Mouse (Mus musculus): Measurements from ENCODE around the gene Hvcn1.
A peak's percentile ranks its signal among the peaks of the same experiment; 100 is the strongest.

The Hvcn1 gene

GRCm38 (mm10) chr5:122221085-122221484 lies 14.5 kb downstream of the Hvcn1 start:
- TF ChIP-seq POU5F1 (IDR thresholded peaks at IDR 0.05; ENCODE audit: borderline replicate concordance, low read length) (no peak), NANOG (IDR thresholded peaks at IDR 0.05; ENCODE audit: borderline replicate concordance, low read length) (no peak), CTCF (conservative IDR thresholded peaks at IDR 0.05; ENCODE audit: low read length) (no peak)
- H3K4me1 ChIP-seq (replicated peaks; ENCODE audit: low read depth, low read length): peaks cover 77% of the 10 kb centered on the region
- peaks cover 70% of the 10 kb centered on the region for H3K36me3 ChIP-seq (ENCODE audit: insufficient read depth, low read length)
- H3K27me3 ChIP-seq (ENCODE audit: insufficient read depth, low read length): no peaks in the 10 kb centered on the region
- no peak overlapping the region for H3K4me3 ChIP-seq (replicated peaks; ENCODE audit: low read length)
- no peaks in the 10 kb centered on the region for H3K9me3 ChIP-seq (ENCODE audit: low read length)

- Histone ChIP-seq H3K27me3 (ENCODE audit: insufficient read depth, low read length) (no peaks in the 10 kb centered on the region), H3K36me3 (ENCODE audit: insufficient read depth, low read length) (peaks cover 58% of the 10 kb centered on the region), H3K9me3 (ENCODE audit: low read length) (0 out of 2 replicates have a peak, but pooled peaks cover 7% of the 10 kb centered on the region), H3K4me3 (replicated peaks; ENCODE audit: low read length) (no peak overlapping the region), H3K4me1 (replicated peaks; ENCODE audit: low read depth, low read length) (peaks cover 69% of the 10 kb centered on the region)
- TF ChIP-seq CTCF (conservative IDR thresholded peaks at IDR 0.05; ENCODE audit: low read length) (no peak), POU5F1 (IDR thresholded peaks at IDR 0.05; ENCODE audit: borderline replicate concordance, low read length) (no peak), NANOG (IDR thresholded peaks at IDR 0.05; ENCODE audit: borderline replicate concordance, low read length) (no peak)
These were observed 17.7 kb downstream of the Hvcn1 start for GRCm38 (mm10) chr5:122224291-122224690.

- H3K36me3 ChIP-seq (ENCODE audit: insufficient read depth, low read length): peaks cover 44% of the 10 kb centered on the region
These were observed 21.7 kb downstream of the Hvcn1 start for GRCm38 (mm10) chr5:122228271-122228765.

GRCm38 (mm10) chr5:122228772-122229171 lies 22.2 kb downstream of the Hvcn1 start:
- H3K4me1 ChIP-seq (replicated peaks; ENCODE audit: low read depth, low read length): peaks cover 53% of the 10 kb centered on the region
- no peak for TF ChIP-seq CTCF (conservative IDR thresholded peaks at IDR 0.05; ENCODE audit: low read length)
- no peak for TF ChIP-seq NANOG (IDR thresholded peaks at IDR 0.05; ENCODE audit: borderline replicate concordance, low read length)
- no peak for TF ChIP-seq POU5F1 (IDR thresholded peaks at IDR 0.05; ENCODE audit: borderline replicate concordance, low read length)
- peaks cover 48% of the 10 kb centered on the region for H3K36me3 ChIP-seq (ENCODE audit: insufficient read depth, low read length)
- 0 out of 2 replicates have a peak, but pooled peaks cover 7% of the 10 kb centered on the region for H3K9me3 ChIP-seq (ENCODE audit: low read length)
- H3K27me3 ChIP-seq (ENCODE audit: insufficient read depth, low read length): no peaks in the 10 kb centered on the region
- no peak overlapping the region for H3K4me3 ChIP-seq (replicated peaks; ENCODE audit: low read length)

More at GRCm38 (mm10) chr5:122228271-122228765, 21.7 kb downstream of the Hvcn1 start:
- Histone ChIP-seq H3K4me3 (replicated peaks; ENCODE audit: low read length) (no peak overlapping the region), H3K27me3 (ENCODE audit: insufficient read depth, low read length) (no peaks in the 10 kb centered on the region), H3K4me1 (replicated peaks; ENCODE audit: low read depth, low read length) (peaks cover 49% of the 10 kb centered on the region), H3K9me3 (ENCODE audit: low read length) (0 out of 2 replicates have a peak, but pooled peaks cover 7% of the 10 kb centered on the region)
- TF ChIP-seq POU5F1 (IDR thresholded peaks at IDR 0.05; ENCODE audit: borderline replicate concordance, low read length) (no peak), NANOG (IDR thresholded peaks at IDR 0.05; ENCODE audit: borderline replicate concordance, low read length) (no peak), CTCF (conservative IDR thresholded peaks at IDR 0.05; ENCODE audit: low read length) (no peak)

DNA sequence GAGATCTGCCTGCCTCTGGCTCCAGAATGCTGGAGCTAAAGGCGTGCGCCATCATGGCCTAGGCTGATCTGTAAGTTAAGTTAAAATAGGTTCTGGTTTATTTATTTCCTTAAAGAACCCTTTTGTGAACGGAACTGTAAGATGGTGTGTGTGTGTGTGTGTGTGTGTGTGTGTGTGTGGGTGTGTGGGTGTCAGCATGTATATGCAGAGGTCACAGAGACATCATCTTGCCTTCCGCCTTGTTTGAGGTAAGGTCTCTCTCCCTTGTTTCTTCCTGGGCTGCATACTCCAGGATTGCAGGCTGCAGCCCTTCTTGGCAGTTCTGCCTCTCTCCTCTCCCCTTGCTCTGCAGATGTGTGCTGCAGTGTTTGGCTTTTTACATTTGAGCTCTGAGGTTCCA lies 24.2 kb downstream of the Hvcn1 start:
- Histone ChIP-seq H3K4me3 (replicated peaks; ENCODE audit: low read length) (no peak overlapping the region), H3K9me3 (ENCODE audit: low read length) (0 out of 2 replicates have a peak, but pooled peaks cover 7% of the 10 kb centered on the region), H3K4me1 (replicated peaks; ENCODE audit: low read depth, low read length) (peaks cover 52% of the 10 kb centered on the region), H3K36me3 (ENCODE audit: insufficient read depth, low read length) (peaks cover 45% of the 10 kb centered on the region), H3K27me3 (ENCODE audit: insufficient read depth, low read length) (no peaks in the 10 kb centered on the region)
- no peak for TF ChIP-seq POU5F1 (IDR thresholded peaks at IDR 0.05; ENCODE audit: borderline replicate concordance, low read length)
- no peak for TF ChIP-seq NANOG (IDR thresholded peaks at IDR 0.05; ENCODE audit: borderline replicate concordance, low read length)
- TF ChIP-seq CTCF (conservative IDR thresholded peaks at IDR 0.05; ENCODE audit: low read length): no peak

GRCm38 (mm10) chr5:122231431-122231830 lies 24.8 kb downstream of the Hvcn1 start:
- Histone ChIP-seq H3K9me3 (ENCODE audit: low read length) (0 out of 2 replicates have a peak, but pooled peaks cover 7% of the 10 kb centered on the region), H3K4me1 (replicated peaks; ENCODE audit: low read depth, low read length) (peaks cover 51% of the 10 kb centered on the region), H3K27me3 (ENCODE audit: insufficient read depth, low read length) (no peaks in the 10 kb centered on the region), H3K36me3 (ENCODE audit: insufficient read depth, low read length) (peaks cover 44% of the 10 kb centered on the region), H3K4me3 (replicated peaks; ENCODE audit: low read length) (no peak overlapping the region)
- TF ChIP-seq POU5F1 (IDR thresholded peaks at IDR 0.05; ENCODE audit: borderline replicate concordance, low read length) (no peak), CTCF (conservative IDR thresholded peaks at IDR 0.05; ENCODE audit: low read length) (no peak), NANOG (IDR thresholded peaks at IDR 0.05; ENCODE audit: borderline replicate concordance, low read length) (no peak)

- H3K4me1 ChIP-seq (replicated peaks; ENCODE audit: low read depth, low read length): peaks cover 52% of the 10 kb centered on the region
- peaks cover 44% of the 10 kb centered on the region for H3K36me3 ChIP-seq (ENCODE audit: insufficient read depth, low read length)
- 0 out of 2 replicates have a peak, but pooled peaks cover 7% of the 10 kb centered on the region for H3K9me3 ChIP-seq (ENCODE audit: low read length)
- no peaks in the 10 kb centered on the region for H3K27me3 ChIP-seq (ENCODE audit: insufficient read depth, low read length)
- TF ChIP-seq POU5F1 (IDR thresholded peaks at IDR 0.05; ENCODE audit: borderline replicate concordance, low read length) (no peak), NANOG (IDR thresholded peaks at IDR 0.05; ENCODE audit: borderline replicate concordance, low read length) (no peak), CTCF (conservative IDR thresholded peaks at IDR 0.05; ENCODE audit: low read length) (no peak)
- H3K4me3 ChIP-seq (replicated peaks; ENCODE audit: low read length): no peak overlapping the region
These were observed 25.4 kb downstream of the Hvcn1 start for GRCm38 (mm10) chr5:122232004-122232403.

DNA sequence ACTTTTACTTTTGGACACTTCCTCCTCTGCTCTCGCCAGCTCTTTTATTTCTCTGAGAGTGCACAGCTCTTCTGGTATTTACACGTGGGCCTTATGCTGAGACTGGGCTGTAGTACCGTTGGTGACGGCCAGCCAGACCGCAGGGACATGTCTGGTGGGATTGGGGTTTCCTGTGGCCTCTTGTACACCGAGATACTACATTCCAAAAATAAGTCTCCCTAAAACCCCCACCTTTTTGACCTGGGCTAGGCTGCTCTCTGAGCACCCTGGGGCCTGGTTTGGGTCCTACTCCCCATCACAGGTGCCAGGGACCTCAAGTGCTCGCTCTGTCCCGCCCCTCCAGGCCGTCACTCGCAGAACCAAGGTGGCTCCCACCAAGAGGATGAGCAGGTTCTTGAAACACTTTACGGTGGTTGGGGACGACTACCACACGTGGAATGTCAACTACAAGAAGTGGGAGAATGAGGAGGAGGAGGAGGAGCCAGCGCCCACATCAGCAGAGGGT lies 26.5 kb downstream of the Hvcn1 start:
- no peak for TF ChIP-seq NANOG (IDR thresholded peaks at IDR 0.05; ENCODE audit: borderline replicate concordance, low read length)
- TF ChIP-seq CTCF (conservative IDR thresholded peaks at IDR 0.05; ENCODE audit: low read length): no peak
- no peak for TF ChIP-seq POU5F1 (IDR thresholded peaks at IDR 0.05; ENCODE audit: borderline replicate concordance, low read length)
- H3K9me3 ChIP-seq (ENCODE audit: low read length): 0 out of 2 replicates have a peak, but pooled peaks cover 2% of the 10 kb centered on the region
- H3K36me3 ChIP-seq (ENCODE audit: insufficient read depth, low read length): peaks cover 44% of the 10 kb centered on the region
- H3K4me1 ChIP-seq (replicated peaks; ENCODE audit: low read depth, low read length): peaks cover 53% of the 10 kb centered on the region
- peak overlapping the region; percentile 54; the same call in 1 of the 2 replicates for H3K4me3 ChIP-seq (replicated peaks; ENCODE audit: low read length)
- H3K27me3 ChIP-seq (ENCODE audit: insufficient read depth, low read length): no peaks in the 10 kb centered on the region
